Mouse (Mus musculus) midbrain, embryonic 11.5 days (tissue): ENCODE measurements around the gene Pip5k1b. TPM values are rescaled to one million over a fixed set of nuclear protein-coding genes. Genes with fewer than 3 reads are reported as not detected.

Source experiments
- ATAC-seq: fragments of 200-750 bp; cut with Nextera tagmentation; 2 replicates; pipeline ENCODE4 v1.8.0; 2017; ENCODE audit warnings: moderate TSS enrichment, moderate library complexity; ENCODE audit not compliant: low FRiP score
- DNase-seq: peaks from one replicate; pipeline ENCODE4 v3.0.0; 2015; ENCODE audit warnings: low spot score; ENCODE audit errors: missing footprints
- H3K27ac ChIP-seq: fragments of 300-500 bp; sonication (generic); 2 replicates; pipeline ENCODE4 v1.5.1; 2014; ENCODE audit warnings: low read depth, low read length
- H3K27me3 ChIP-seq: fragments of 300-500 bp; sonication (generic); 2 replicates; pipeline ENCODE4 v1.6.1; 2014; ENCODE audit warnings: mild to moderate bottlenecking, low read length, moderate library complexity, mixed read lengths; ENCODE audit not compliant: control insufficient read depth, insufficient read depth
- H3K36me3 ChIP-seq: fragments of 300-500 bp; sonication (generic); 2 replicates; pipeline ENCODE4 v1.6.1; 2014; ENCODE audit warnings: mild to moderate bottlenecking, low read length, moderate library complexity, mixed read lengths; ENCODE audit not compliant: control insufficient read depth, insufficient read depth
- H3K4me1 ChIP-seq: fragments of 300-500 bp; sonication (generic); 2 replicates; pipeline ENCODE4 v1.6.1; 2014; ENCODE audit warnings: low read length; ENCODE audit not compliant: control insufficient read depth, insufficient read depth
- H3K4me2 ChIP-seq: fragments of 300-500 bp; sonication (generic); 2 replicates; pipeline ENCODE4 v1.6.1; 2014; ENCODE audit warnings: mild to moderate bottlenecking, moderate library complexity
- H3K4me3 ChIP-seq: fragments of 300-500 bp; sonication (generic); 2 replicates; pipeline ENCODE4 v1.5.1; 2014; ENCODE audit warnings: low read depth, low read length
- H3K9ac ChIP-seq: fragments of 300-500 bp; sonication (generic); 2 replicates; pipeline ENCODE4 v1.6.1; 2014; ENCODE audit warnings: low read length
- H3K9me3 ChIP-seq: fragments of 300-500 bp; sonication (generic); 2 replicates; pipeline ENCODE4 v1.6.1; 2016; ENCODE audit warnings: low read length; ENCODE audit not compliant: control insufficient read depth
- WGBS: fragments of 180-500 bp; shearing (Covaris S2); extraction: QIAGEN DNeasy Blood & Tissue Kit; methylation state at CpG from one replicate; pipeline ENCODE4 v1.1.7; 2014; 5-methylcytosine and 5-hydroxymethylcytosine counted together
- polyA plus RNA-seq: library from polyadenylated mRNA; unstranded; fragments of >200 nt; fragmentation: Nextera tagmentation; extraction: Ambion mirVana; gene quantifications from 2 replicates; pipeline ENCODE4 v1.2.1, GENCODE M21; 2014

Gene Pip5k1b
- polyA plus RNA-seq, 1 experiment from 2014 or later: 2.3 TPM

DNA sequence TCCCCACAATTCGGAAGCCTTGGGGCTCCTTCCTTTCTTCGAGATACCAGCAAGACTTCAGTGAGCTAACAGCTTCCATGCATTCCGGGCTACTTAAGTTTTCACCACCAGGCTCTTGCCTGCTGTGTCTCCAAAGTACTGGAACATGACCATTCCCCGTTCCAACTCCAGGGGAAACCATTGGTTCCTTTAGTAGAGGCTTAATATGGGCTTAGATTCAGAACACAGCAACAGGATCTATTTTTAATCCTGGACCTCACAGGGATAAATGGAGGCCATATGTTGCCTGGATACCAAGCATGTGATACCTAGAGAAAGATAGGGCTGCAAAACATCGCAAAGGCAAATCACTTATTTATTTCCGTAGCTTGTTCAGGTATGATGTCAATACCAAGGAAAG, 152.4 kb downstream of the Pip5k1b start:
- Histone ChIP-seq H3K36me3 (no peaks in the 10 kb centered on the region), H3K27ac (no peak overlapping the region), H3K27me3 (no peaks in the 10 kb centered on the region), H3K4me2 (no peak overlapping the region), H3K4me1 (no peaks in the 10 kb centered on the region), H3K9me3 (no peaks in the 10 kb centered on the region), H3K9ac (no peak overlapping the region), H3K4me3 (no peak overlapping the region)
- WGBS: 95% methylated on average over 6 of the region's 6 CpGs
- ATAC-seq: no peak
- no peak for DNase-seq

DNA sequence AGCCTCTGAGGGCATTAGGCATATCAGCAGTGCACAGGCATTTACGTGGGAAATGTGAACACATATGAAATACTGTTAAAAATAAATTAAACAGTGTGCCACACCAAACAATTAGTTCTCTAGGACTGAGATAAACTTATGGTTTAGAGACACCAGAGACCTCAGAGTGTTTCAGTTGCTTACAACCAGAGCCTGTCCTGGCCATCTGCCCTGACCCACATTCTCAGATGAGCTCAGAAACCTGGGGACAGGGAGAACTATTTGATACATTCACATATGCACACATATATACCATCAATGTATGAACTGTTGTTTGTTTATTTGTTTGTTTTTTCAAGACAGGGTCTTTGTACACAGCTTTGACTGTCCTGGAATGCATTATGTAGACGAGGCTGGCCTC, 161.8 kb downstream of the Pip5k1b start:
- no peak overlapping the region for H3K27ac ChIP-seq
- WGBS: 85% methylated on average over 2 of the region's 2 CpGs
- no peaks in the 10 kb centered on the region for H3K27me3 ChIP-seq
- H3K4me1 ChIP-seq: no peaks in the 10 kb centered on the region
- H3K4me2 ChIP-seq: no peak overlapping the region
- no peaks in the 10 kb centered on the region for H3K9me3 ChIP-seq
- H3K36me3 ChIP-seq: no peaks in the 10 kb centered on the region
- no peak overlapping the region for H3K4me3 ChIP-seq
- H3K9ac ChIP-seq: no peak overlapping the region
- DNase-seq (no peak), ATAC-seq (no peak)

DNA sequence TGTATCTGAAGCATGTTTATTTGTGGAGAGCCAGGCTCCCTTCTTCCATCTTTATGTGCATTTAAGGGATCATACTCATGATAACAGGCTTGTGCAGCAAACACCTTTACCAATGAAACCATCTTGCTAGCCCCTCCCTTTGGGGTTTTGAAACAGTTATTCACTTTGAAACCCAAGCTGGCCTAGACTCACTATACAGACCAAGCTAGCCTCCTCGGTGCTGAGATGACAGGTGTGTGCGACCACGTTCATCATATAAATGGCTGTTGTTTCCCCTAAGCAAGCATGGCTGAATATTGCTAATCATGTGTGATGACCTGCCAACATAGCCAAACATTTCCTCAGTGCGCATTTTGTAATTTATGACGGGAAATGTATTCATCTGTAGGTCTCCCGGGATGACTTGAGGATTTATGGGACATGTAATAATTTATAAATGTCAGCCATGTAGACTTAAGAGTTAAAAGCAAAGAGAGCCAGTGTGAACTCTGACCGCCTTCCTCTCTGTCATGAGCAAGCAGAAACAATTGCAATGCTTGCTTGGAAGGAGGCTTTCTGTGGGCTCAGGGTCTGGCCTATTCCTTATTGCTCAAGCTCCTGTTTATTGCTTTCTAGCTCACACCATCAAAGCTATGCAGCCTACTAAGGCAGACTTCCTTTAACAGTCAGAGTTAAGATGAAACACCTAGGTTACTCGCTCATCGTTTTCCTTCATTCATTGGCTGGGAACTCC, 164.0 kb downstream of the Pip5k1b start:
- no peak for ATAC-seq
- no peak overlapping the region for H3K27ac ChIP-seq

DNA sequence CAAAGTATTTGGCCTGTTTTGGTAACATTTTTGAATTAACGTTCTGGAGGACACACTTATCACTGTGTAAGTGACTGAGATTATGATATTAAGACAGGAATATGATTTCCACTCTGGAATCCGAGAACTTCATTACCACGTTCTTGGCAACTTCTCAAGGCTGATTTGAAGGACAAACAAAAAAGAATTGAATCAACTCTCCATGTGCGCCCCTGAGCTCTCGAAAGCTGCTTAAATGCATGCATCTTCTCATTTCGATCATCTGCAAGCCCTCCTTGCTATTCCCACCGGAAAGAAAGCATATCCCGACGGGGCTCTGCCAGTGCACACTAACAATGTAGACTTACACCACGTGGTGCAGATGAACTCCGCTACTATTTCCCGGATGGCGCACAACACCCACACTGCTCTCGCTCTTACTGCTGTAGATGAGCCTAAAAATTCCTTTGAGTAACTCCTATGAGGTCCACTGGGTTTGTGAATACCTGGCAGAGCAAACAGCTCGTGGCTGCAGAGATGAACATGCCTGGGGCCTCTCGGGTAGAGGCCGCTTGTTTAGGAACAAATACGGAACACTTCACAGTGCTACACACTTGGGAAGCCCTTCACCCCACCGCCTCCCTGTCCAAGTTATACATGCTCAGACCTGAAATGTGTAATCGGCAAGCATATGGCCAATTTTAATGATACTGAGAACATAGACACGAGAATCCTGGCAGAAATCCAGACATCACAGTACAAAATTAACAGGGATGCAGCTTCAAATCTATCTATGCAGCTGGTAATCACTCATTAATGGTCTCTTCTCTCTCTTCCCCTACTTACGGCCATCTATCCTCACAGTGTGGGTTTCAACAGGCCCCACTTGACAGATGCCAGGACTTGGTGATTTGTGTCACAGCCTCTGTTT, 168.5 kb downstream of the Pip5k1b start:
- Histone ChIP-seq H3K27me3 (no peaks in the 10 kb centered on the region), H3K9me3 (no peaks in the 10 kb centered on the region), H3K4me3 (no peak overlapping the region), H3K4me1 (no peaks in the 10 kb centered on the region), H3K9ac (no peak overlapping the region), H3K36me3 (no peaks in the 10 kb centered on the region), H3K4me2 (no peak overlapping the region), H3K27ac (no peak overlapping the region)
- no peak for DNase-seq
- 94% methylated on average over 22 of the region's 22 CpGs for WGBS
- ATAC-seq: no peak

More for the DNA sequence above, 164.0 kb downstream of the Pip5k1b start:
- Histone ChIP-seq H3K36me3 (no peaks in the 10 kb centered on the region), H3K4me2 (no peak overlapping the region), H3K4me3 (no peak overlapping the region), H3K9ac (no peak overlapping the region), H3K4me1 (no peaks in the 10 kb centered on the region), H3K27me3 (no peaks in the 10 kb centered on the region), H3K9me3 (no peaks in the 10 kb centered on the region)
- no peak for DNase-seq
- WGBS: 91% methylated on average over 9 of the region's 9 CpGs

DNA sequence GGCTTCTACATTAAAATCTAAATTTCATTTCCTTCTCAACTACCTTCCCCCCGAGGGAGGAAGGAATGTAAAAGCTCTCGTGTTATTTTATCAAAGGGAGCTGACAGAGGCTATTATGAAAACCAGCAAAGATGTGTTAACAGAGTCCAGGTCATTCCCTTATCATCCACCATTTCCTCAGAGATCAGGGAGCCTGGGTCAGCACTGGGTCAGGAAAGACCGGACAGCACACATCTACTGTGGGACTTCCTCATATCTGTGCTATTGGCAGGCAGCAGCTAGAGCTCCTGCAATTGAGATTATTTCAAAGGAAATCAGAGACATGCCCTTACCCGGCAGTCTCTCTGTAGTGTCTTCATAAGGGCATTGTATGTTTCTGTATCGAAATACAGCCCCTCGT, 177.2 kb downstream of the Pip5k1b start:
- WGBS: 73% methylated on average over 6 of the region's 6 CpGs
- no peaks in the 10 kb centered on the region for H3K4me1 ChIP-seq
- no peak overlapping the region for H3K4me3 ChIP-seq
- peak; percentile 83 for DNase-seq
- H3K27ac ChIP-seq: no peak overlapping the region
- no peaks in the 10 kb centered on the region for H3K36me3 ChIP-seq
- ATAC-seq: no peak
- H3K4me2 ChIP-seq: no peak overlapping the region
- H3K27me3 ChIP-seq: no peaks in the 10 kb centered on the region
- no peak overlapping the region for H3K9ac ChIP-seq
- H3K9me3 ChIP-seq: no peaks in the 10 kb centered on the region

DNA sequence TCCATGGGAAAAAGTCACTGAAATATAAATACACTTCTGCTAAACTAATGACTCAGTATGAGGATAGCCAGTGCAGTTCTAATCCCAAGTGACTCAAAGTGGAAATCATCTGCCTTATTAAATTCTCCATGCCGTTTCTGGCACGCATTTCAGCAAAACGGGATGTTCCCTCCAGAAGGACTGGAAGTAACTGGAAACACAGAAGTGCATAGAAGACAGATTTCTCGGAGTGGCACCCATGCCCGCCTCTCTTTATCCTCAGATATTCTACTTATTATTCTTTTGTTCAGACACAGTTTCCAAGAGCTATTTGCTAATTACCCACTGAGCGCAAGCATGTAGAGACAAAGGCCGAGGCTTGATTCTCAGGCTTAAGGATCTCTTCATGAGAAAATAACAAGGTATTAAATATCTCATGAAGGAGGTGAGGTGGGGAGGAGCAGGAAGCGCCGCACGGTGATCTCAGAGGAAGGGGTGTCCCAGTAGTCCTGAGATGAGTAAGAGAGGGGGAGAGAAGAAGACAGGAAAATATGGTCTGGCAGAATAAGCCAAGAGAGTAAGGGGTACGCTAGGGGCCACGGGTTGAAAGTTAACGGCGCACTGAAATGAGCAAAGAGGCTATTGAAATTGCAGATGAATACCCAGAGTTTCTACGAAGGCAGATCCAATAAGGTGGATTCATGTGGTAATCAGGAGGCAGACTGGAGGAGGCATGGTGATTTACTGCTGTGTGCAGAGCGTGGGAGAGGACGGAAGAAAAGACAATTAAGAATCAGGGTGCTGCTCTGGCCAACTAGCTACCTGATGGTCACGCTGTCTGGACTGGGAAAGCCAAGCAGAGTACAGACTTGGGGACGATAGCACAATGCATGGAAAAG, 183.7 kb downstream of the Pip5k1b start:
- Histone ChIP-seq H3K27me3 (no peaks in the 10 kb centered on the region), H3K4me2 (no peak overlapping the region), H3K9me3 (no peaks in the 10 kb centered on the region), H3K36me3 (no peaks in the 10 kb centered on the region), H3K27ac (no peak overlapping the region), H3K4me1 (peaks cover 14% of the 10 kb centered on the region), H3K9ac (no peak overlapping the region), H3K4me3 (no peak overlapping the region)
- no peak for DNase-seq
- WGBS: 63% methylated on average over 19 of the region's 19 CpGs
- no peak for ATAC-seq

DNA sequence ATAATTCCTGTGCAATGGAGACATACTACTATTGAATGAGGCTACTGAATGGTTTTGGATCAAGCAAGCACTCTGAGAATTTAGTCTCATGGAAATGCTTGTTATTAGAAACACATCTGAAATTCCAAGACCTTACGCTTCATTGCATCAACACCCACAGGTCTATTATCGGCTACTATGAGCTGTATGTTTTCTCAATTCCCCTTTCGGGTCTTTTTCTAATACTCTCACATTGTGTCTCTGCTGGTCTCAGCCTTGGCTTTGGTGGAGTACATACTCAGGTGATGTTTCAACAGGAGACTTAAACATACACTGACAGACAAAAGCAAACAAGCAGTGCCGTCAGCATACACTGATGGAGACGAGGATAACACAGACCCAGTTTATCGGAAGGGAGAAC, 187.3 kb downstream of the Pip5k1b start:
- Histone ChIP-seq H3K9me3 (no peaks in the 10 kb centered on the region), H3K4me3 (no peak overlapping the region), H3K4me2 (no peak overlapping the region), H3K27me3 (no peaks in the 10 kb centered on the region), H3K27ac (no peak overlapping the region), H3K4me1 (peaks cover 14% of the 10 kb centered on the region), H3K36me3 (no peaks in the 10 kb centered on the region), H3K9ac (no peak overlapping the region)
- WGBS: 88% methylated on average over 6 of the region's 6 CpGs
- ATAC-seq (no peak), DNase-seq (no peak)

DNA sequence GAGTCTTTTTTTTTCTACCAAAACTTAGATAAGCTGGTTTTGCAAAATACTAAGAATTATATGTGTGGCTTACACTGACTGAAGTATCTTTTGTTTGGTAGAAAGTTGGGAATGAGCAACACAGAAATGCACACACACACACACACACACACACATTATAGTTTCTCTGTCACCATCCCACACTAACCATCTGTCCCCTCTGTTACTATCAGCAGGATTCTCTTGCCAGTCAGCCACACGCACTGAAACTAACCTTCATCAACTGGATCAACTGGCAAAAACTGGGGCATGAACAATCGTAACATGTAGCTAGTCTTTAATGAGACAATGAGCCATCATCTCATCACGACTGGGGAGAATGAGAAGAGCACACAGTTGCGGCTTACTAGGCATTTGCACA, 187.9 kb downstream of the Pip5k1b start:
- no peak for DNase-seq
- H3K4me1 ChIP-seq: peaks cover 11% of the 10 kb centered on the region
- ATAC-seq: no peak
- no peaks in the 10 kb centered on the region for H3K27me3 ChIP-seq
- H3K27ac ChIP-seq: no peak overlapping the region
- no peak overlapping the region for H3K9ac ChIP-seq
- no peaks in the 10 kb centered on the region for H3K9me3 ChIP-seq
- H3K4me3 ChIP-seq: no peak overlapping the region
- no peaks in the 10 kb centered on the region for H3K36me3 ChIP-seq
- H3K4me2 ChIP-seq: no peak overlapping the region
- 88% methylated on average over 4 of the region's 4 CpGs for WGBS
